8 mouse cellular contexts compared by ENCODE assay signal in the genomic region with DNA sequence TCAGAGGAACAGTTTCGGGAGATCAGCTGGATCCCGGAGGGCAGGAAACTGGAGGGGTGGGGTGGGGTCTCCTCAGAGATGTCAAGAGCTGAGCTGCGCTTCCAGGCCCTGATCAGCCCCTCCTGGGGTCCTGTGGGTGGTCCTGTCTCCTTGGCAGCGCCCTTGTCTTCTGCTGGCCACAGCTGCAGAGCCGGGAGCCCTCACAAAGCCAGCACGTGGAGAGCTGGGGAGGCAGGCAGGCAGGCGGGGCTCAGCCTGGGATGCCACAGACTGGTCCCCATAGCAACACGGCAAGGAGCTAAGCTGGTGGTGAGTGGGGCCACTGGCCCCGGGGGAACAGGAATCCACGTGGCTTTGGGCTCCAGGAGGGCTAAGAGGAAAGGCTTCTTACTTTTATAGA. TPM values are rescaled to one million over a fixed set of nuclear protein-coding genes. Genes with fewer than 3 reads are reported as not detected.
A peak's percentile ranks its signal among the peaks of the same experiment; 100 is the strongest.
DNase-seq lines count a peak whose midpoint lies in the region; ATAC-seq and TF ChIP-seq lines count a peak whose summit lies in the region.

A gene (minus strand): TSS at position 272 of the 400 bp plus-strand sequence.

- H3K27me3 ChIP-seq in lung, embryonic 14.5 days (ENCODE audit: insufficient read depth, low read length) = no peaks in the 10 kb centered on the region
- no peaks in the 10 kb centered on the region for H3K27me3 ChIP-seq in heart, embryonic 12.5 days (replicated peaks)

- H3K4me1 ChIP-seq in lung, embryonic 14.5 days (ENCODE audit: insufficient read depth) = no peaks in the 10 kb centered on the region
- peaks cover 12% of the 10 kb centered on the region for H3K4me1 ChIP-seq in heart, embryonic 12.5 days (replicated peaks)

- no peaks in the 10 kb centered on the region for H3K36me3 ChIP-seq in lung, embryonic 14.5 days (ENCODE audit: insufficient read depth)
- H3K36me3 ChIP-seq in heart, embryonic 12.5 days = no peaks in the 10 kb centered on the region

- DNase-seq in lung, embryonic 14.5 days = peak; percentile 75
- DNase-seq in lung, postnatal 25 days (ENCODE audit: low spot score) = no peak
- peak; percentile 51 to 63 for DNase-seq in kidney, postnatal 4 days
- peak; percentile 60 for DNase-seq in right cerebral cortex, postnatal 25 days
- DNase-seq in spleen, postnatal 4 days (ENCODE audit: low spot score in 2 of 2) = no peak

- ATAC-seq in lung, embryonic 14.5 days (ENCODE audit: insufficient read depth) = peak; percentile 94
- ATAC-seq in common myeloid progenitor, adult 5-6 weeks (replicated peaks; ENCODE audit: low read depth, poor library complexity, severe bottlenecking) = peak; percentile 67
- ATAC-seq in heart, embryonic 12.5 days (ENCODE audit: insufficient number of reproducible peaks, low FRiP score) = peak; percentile 67
- ATAC-seq in megakaryocyte-erythroid progenitor cell, adult 5-6 weeks (replicated peaks; ENCODE audit: low FRiP score, low TSS enrichment, poor library complexity, severe bottlenecking) = peak; percentile 25; the same call in 1 of the 2 replicates

- H3K9me3 ChIP-seq in lung, embryonic 14.5 days (ENCODE audit: low read depth, low read length) = no peaks in the 10 kb centered on the region
- H3K9me3 ChIP-seq in heart, embryonic 12.5 days (replicated peaks) = no peaks in the 10 kb centered on the region

- H3K4me2 ChIP-seq in lung, embryonic 14.5 days = peak within 1 kb of the TSS; percentile 62
- H3K4me2 ChIP-seq in heart, embryonic 12.5 days = peak within 1 kb of the TSS; percentile 67

- WGBS in lung, embryonic 14.5 days = under 1% methylated on average over 10 of the region's 10 CpGs
- WGBS in heart, embryonic 12.5 days = 5% methylated on average over 10 of the region's 10 CpGs

- peak within 1 kb of the TSS; percentile 29 for H3K4me3 ChIP-seq in lung, embryonic 14.5 days (ENCODE audit: low read depth, low read length)
- peak within 1 kb of the TSS; percentile 29 for H3K4me3 ChIP-seq in heart, embryonic 12.5 days

- no peak for TF ChIP-seq CTCF in lung, embryonic 14.5 days (IDR thresholded peaks at IDR 0.05; ENCODE audit: low read depth)

- H3K27ac ChIP-seq in lung, embryonic 14.5 days (ENCODE audit: low read depth) = no peak within 1 kb of the TSS
- H3K27ac ChIP-seq in heart, embryonic 12.5 days (ENCODE audit: poor library complexity, severe bottlenecking) = no peak within 1 kb of the TSS

- H3K9ac ChIP-seq in lung, embryonic 14.5 days = peak within 1 kb of the TSS; percentile 46
- H3K9ac ChIP-seq in heart, embryonic 12.5 days = peak within 1 kb of the TSS; percentile 56; the same call in 1 of the 2 replicates

RNA-seq across cellular contexts. Expression of the gene that starts here (rescaled TPM):
- 0.34 and 0.42 TPM in 2 replicates for polyA plus RNA-seq in lung, embryonic 14.5 days (2014; fragmentation: Nextera tagmentation; extraction: Ambion mirVana)
- 8.8 and 11.9 TPM in 2 replicates for total RNA-seq in common myeloid progenitor, adult 5-6 weeks (2017)
- 0.13 and 0.15 TPM in 2 replicates for polyA plus RNA-seq in heart, embryonic 12.5 days (2016; fragmentation: Nextera tagmentation; extraction: Ambion mirVana)
- total RNA-seq in megakaryocyte-erythroid progenitor cell, adult 5-6 weeks (2014; fragmentation: Nextera tagmentation) = 4.5 and 5.0 TPM in 2 replicates
- 4.6 and 5.2 TPM in 2 replicates for total RNA-seq in megakaryocyte-erythroid progenitor cell, adult 5-6 weeks (2017)

Comparison
In these comparisons a context has a peak if more than half of its experiments do, and no peak if none do; other contexts are left out.
1. Peak in DNase-seq, ATAC-seq, H3K4me3 ChIP-seq, H3K9ac ChIP-seq and H3K4me2 ChIP-seq in lung, embryonic 14.5 days; RNA of the gene not detected or under 1 TPM.
2. Peak in ATAC-seq, H3K4me3 ChIP-seq, H3K9ac ChIP-seq and H3K4me2 ChIP-seq in heart, embryonic 12.5 days; RNA of the gene not detected or under 1 TPM.
3. ATAC-seq: peak in every context shown above with its lines; median percentile 94 in lung, embryonic 14.5 days; 67 in common myeloid progenitor, adult 5-6 weeks; 67 in heart, embryonic 12.5 days; 25 in megakaryocyte-erythroid progenitor cell, adult 5-6 weeks.
4. DNase-seq: peak in kidney, postnatal 4 days (2 of 2) and right cerebral cortex, postnatal 25 days (single experiment); none in lung, postnatal 25 days (single experiment) and spleen, postnatal 4 days (0 of 2).